Mouse (Mus musculus) stomach, postnatal 0 days (tissue): ENCODE results near the gene Ndufa9. TPM values are rescaled to one million over a fixed set of nuclear protein-coding genes. Genes with fewer than 3 reads are reported as not detected.

Experiments used
- ATAC-seq: fragments of 200-750 bp; cut with Nextera tagmentation; 2 replicates; pipeline ENCODE4 v1.8.0; 2017; ENCODE audit not compliant: low FRiP score, low TSS enrichment
- DNase-seq: peaks from one replicate; pipeline ENCODE4 v3.0.0-alpha.2; 2016; ENCODE audit warnings: low spot score
- H3K27ac ChIP-seq: fragments of 300-500 bp; sonication (generic); replicated peaks from 2 replicates; pipeline ENCODE4 v1.5.1; 2014; ENCODE audit warnings: mild to moderate bottlenecking, control low read depth
- H3K27me3 ChIP-seq: fragments of 300-500 bp; sonication (generic); 2 replicates; pipeline ENCODE4 v1.6.1; 2014; ENCODE audit warnings: low read length; ENCODE audit not compliant: control insufficient read depth, insufficient read depth
- H3K36me3 ChIP-seq: fragments of 300-500 bp; sonication (generic); 2 replicates; pipeline ENCODE4 v1.6.1; 2014; ENCODE audit warnings: low read length, mixed read lengths; ENCODE audit not compliant: control insufficient read depth, insufficient read depth
- H3K4me1 ChIP-seq: fragments of 300-500 bp; sonication (generic); replicated peaks from 2 replicates; pipeline ENCODE4 v1.6.1; 2014; ENCODE audit warnings: antibody characterized with exemption; ENCODE audit not compliant: control insufficient read depth, insufficient read depth
- H3K4me2 ChIP-seq: fragments of 300-500 bp; sonication (generic); replicated peaks from 2 replicates; pipeline ENCODE4 v1.6.1; 2014; ENCODE audit warnings: low read depth, mild to moderate bottlenecking, control low read depth, moderate library complexity
- H3K4me3 ChIP-seq: fragments of 300-500 bp; sonication (generic); 2 replicates; pipeline ENCODE4 v1.5.1; 2014; ENCODE audit warnings: low read depth, low read length, control low read depth
- H3K9ac ChIP-seq: fragments of 300-500 bp; sonication (generic); 2 replicates; pipeline ENCODE4 v1.6.1; 2014; ENCODE audit warnings: mild to moderate bottlenecking, low read length, control low read depth, mixed read lengths
- H3K9me3 ChIP-seq: fragments of 300-500 bp; sonication (generic); 2 replicates; pipeline ENCODE4 v1.6.1; 2016; ENCODE audit warnings: low read length; ENCODE audit not compliant: control insufficient read depth
- CTCF ChIP-seq: IDR thresholded peaks from 2 replicates; pipeline ENCODE4 v1.5.1; 2016; ENCODE audit warnings: antibody characterized with exemption, low read depth, mild to moderate bottlenecking, moderate library complexity
- EP300 ChIP-seq: optimal IDR thresholded peaks from 2 replicates; pipeline ENCODE3; 2016; ENCODE audit warnings: antibody characterized with exemption
- WGBS: fragments of 180-500 bp; shearing (Covaris S2); extraction: QIAGEN DNeasy Blood & Tissue Kit; methylation state at CpG from one replicate; pipeline ENCODE4 v1.1.7; 2014; 5-methylcytosine and 5-hydroxymethylcytosine counted together
- polyA plus RNA-seq: library from polyadenylated mRNA; unstranded; fragments of >200 nt; fragmentation: Nextera tagmentation; extraction: Ambion mirVana; gene quantifications from 2 replicates; pipeline ENCODE4 v1.2.1, GENCODE M21; 2015

Gene Ndufa9
- polyA plus RNA-seq, 1 experiment from 2014 or later = 234 TPM

DNA sequence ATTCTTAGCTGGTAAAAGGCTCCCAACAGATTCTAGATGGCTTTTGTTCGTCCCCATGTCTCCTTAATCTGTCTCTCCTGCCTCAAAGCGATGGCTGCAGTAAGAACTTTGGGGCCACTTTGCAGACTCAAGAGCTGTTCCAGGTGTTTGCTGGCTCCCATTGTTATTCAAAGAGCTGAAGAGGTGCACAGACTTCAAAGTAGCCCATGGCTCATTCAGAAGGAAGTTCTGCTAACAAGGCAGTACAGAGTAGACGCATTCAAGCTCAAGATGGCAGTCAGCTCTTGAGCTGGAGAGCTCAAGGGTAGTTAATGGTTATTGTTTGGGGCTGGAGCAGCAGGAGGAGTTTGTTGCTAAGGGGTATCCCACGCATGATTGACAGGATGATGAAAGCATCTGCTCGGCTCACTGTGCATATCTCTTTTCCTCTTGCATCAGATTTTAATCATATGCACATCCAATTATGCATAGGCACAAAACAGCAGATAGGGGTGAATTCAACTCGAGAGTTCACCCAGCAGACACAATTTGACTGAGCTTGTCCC is 33.7 kb downstream of the Ndufa9 start:
- no peak overlapping the region for H3K27ac ChIP-seq
- DNase-seq (no peak), ATAC-seq (no peak)
- H3K4me2 ChIP-seq = no peak overlapping the region
- TF ChIP-seq CTCF (no peak), EP300 (no peak)
- H3K4me1 ChIP-seq = no peaks in the 10 kb centered on the region
- H3K36me3 ChIP-seq = no peaks in the 10 kb centered on the region
- no peak overlapping the region for H3K9ac ChIP-seq
- WGBS = 62% methylated on average over 6 of the region's 6 CpGs
- H3K4me3 ChIP-seq = no peak overlapping the region
- no peaks in the 10 kb centered on the region for H3K27me3 ChIP-seq
- no peaks in the 10 kb centered on the region for H3K9me3 ChIP-seq

DNA sequence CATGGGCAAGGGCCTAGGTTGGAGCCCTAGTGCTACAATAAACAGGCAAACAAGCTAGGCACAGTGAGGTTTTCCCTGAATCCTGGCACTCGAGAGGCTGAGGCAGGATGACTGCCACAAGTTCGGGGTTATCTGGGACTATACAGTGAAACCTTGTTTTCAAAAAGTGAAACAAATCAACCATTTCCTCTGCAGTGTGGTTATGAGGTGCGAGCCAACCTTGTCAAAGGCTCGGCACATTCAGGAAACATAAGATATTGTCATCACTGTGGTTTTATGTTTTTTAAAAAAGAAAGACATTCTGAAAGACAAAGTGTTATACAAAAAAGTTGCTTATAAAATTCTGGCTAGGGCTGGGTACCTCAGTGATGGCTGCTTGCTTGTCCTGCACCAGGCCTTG is 37.5 kb downstream of the Ndufa9 start:
- Histone ChIP-seq H3K4me3 (no peak overlapping the region), H3K36me3 (no peaks in the 10 kb centered on the region), H3K27me3 (no peaks in the 10 kb centered on the region), H3K9ac (no peak overlapping the region), H3K4me1 (no peaks in the 10 kb centered on the region), H3K9me3 (no peaks in the 10 kb centered on the region), H3K27ac (no peak overlapping the region), H3K4me2 (no peak overlapping the region)
- DNase-seq (no peak), ATAC-seq (no peak)
- TF ChIP-seq EP300 = no peak
- TF ChIP-seq CTCF = no peak
- WGBS = 87% methylated on average over 4 of the region's 4 CpGs

DNA sequence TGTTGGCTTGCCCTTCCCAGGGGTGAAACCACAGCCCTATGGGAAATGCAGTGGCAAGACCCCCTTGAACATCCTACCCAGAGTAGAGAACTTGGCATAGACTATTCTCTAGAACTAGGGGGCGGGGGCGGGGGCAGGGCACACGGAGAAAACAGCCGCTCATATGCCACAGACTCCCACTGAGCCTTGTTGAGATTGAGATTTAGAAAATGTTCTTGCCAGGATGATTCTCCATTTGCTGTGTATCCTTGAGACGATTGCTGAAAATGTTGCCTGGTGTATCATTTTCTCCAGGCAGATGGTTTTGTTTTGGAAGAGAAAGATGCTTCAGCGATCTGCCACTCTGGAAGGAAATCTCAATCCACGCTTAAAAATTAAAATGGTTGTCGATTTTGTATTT is 40.4 kb downstream of the Ndufa9 start:
- TF ChIP-seq CTCF (no peak), EP300 (no peak)
- H3K27ac ChIP-seq = no peak overlapping the region

DNA sequence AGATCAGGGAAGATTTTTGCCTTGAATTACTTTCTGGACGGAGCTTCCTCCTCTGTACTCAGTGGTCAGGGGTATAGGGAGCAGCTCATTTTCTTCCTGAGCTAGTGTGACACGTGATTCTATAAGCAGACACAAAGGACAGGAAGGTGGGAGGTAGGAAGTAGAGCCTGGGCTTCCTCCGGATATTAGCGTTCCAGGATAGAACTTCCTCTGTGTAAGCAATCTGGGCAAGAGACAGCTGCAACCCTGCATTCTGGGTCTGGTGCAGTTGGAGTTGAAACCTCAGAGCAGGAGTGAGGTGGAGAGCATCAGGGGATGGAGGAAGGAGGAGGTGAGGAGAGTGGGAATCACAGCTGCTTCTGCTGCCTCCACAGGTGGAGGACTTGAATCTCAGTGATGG is 40.8 kb downstream of the Ndufa9 start:
- Histone ChIP-seq H3K9me3 (no peaks in the 10 kb centered on the region), H3K4me1 (no peaks in the 10 kb centered on the region), H3K4me2 (no peak overlapping the region), H3K27ac (no peak overlapping the region), H3K27me3 (no peaks in the 10 kb centered on the region), H3K4me3 (no peak overlapping the region), H3K9ac (no peak overlapping the region), H3K36me3 (no peaks in the 10 kb centered on the region)
- TF ChIP-seq CTCF = no peak
- TF ChIP-seq EP300 = no peak
- ATAC-seq = no peak
- no peak for DNase-seq
- 63% methylated on average over 4 of the region's 4 CpGs for WGBS

More for the DNA sequence above, 40.4 kb downstream of the Ndufa9 start:
- no peaks in the 10 kb centered on the region for H3K36me3 ChIP-seq
- no peaks in the 10 kb centered on the region for H3K27me3 ChIP-seq
- 81% methylated on average over 8 of the region's 8 CpGs for WGBS
- H3K4me3 ChIP-seq = no peak overlapping the region
- no peak overlapping the region for H3K4me2 ChIP-seq
- no peaks in the 10 kb centered on the region for H3K4me1 ChIP-seq
- H3K9ac ChIP-seq = no peak overlapping the region
- H3K9me3 ChIP-seq = no peaks in the 10 kb centered on the region
- DNase-seq (no peak), ATAC-seq (no peak)

DNA sequence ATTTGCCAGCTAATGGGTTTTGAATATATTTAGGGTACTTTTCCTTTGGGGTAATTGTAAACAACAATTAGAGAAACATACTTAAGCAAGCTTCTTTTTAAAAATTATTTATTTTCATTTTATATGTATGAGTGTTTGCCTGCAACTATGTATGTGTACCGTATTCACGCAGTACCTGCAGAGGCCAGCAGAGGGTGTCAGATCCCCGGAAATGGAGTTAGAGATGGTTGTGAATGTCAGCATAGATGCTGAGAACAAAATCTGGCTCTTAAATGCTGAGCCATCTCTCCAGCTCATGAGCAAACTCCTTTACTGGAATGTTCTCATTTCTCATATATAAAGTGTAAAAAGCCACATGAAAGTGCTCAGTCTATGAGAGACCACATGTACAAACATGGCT is 42.2 kb downstream of the Ndufa9 start:
- Histone ChIP-seq H3K4me1 (no peaks in the 10 kb centered on the region), H3K27me3 (no peaks in the 10 kb centered on the region), H3K9ac (no peak overlapping the region), H3K9me3 (no peaks in the 10 kb centered on the region), H3K27ac (no peak overlapping the region), H3K4me3 (no peak overlapping the region), H3K36me3 (no peaks in the 10 kb centered on the region), H3K4me2 (no peak overlapping the region)
- ATAC-seq (no peak), DNase-seq (no peak)
- TF ChIP-seq CTCF = peak; percentile 43
- TF ChIP-seq EP300 = no peak
- WGBS = 82% methylated on average over 3 of the region's 3 CpGs

DNA sequence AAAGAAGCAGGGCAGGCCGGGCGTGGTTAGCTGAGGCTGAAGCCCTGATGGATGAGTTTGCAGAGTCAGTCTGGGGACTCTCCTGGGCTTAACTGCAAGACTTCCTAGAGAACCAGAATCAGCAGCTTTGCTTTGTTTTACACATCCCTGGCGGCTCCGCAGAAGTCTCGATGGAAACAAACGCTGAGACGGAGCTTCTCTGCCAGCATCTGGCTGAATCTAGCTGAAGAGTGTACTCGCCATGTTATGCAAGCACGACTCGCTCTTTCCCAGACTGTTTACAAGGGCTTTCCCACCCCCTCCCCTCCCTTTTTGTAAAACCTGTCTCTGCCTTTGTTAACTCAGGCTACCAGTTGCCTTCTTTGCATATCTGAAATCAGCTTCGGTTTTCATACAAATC is 46.0 kb downstream of the Ndufa9 start:
- no peak overlapping the region for H3K4me3 ChIP-seq
- 13% methylated on average over 11 of the region's 11 CpGs for WGBS
- no peaks in the 10 kb centered on the region for H3K36me3 ChIP-seq
- H3K9ac ChIP-seq = no peak overlapping the region
- H3K9me3 ChIP-seq = no peaks in the 10 kb centered on the region
- no peaks in the 10 kb centered on the region for H3K4me1 ChIP-seq
- ATAC-seq (no peak), DNase-seq (no peak)
- H3K27ac ChIP-seq = no peak overlapping the region
- no peaks in the 10 kb centered on the region for H3K27me3 ChIP-seq
- TF ChIP-seq EP300 = no peak
- no peak for TF ChIP-seq CTCF
- H3K4me2 ChIP-seq = no peak overlapping the region
